Mouse (Mus musculus) testis, adult 2 months (tissue): ENCODE measurements at regions not wholly inside any gene's neighbourhood (a gene's known extent, or its start where the extent isn't known, plus 50 kb on each side); places are given as distances from the start of the nearest gene placed in this dataset.

Experiments
- H3K27ac ChIP-seq: fragments of 200-500 bp; 2 replicates; pipeline ENCODE4 v1.5.1; 2012; ENCODE audit warnings: low read depth, low read length; ENCODE audit not compliant: control insufficient read depth, insufficient read depth
- H3K27me3 ChIP-seq: fragments of 200-500 bp; 2 replicates; pipeline ENCODE4 v1.6.1; 2012; ENCODE audit warnings: mild to moderate bottlenecking, low read length, moderate library complexity; ENCODE audit not compliant: control insufficient read depth, insufficient read depth
- H3K36me3 ChIP-seq: fragments of 200-500 bp; 2 replicates; pipeline ENCODE4 v1.6.1; 2012; ENCODE audit warnings: mild to moderate bottlenecking, low read length; ENCODE audit not compliant: control insufficient read depth, insufficient read depth
- H3K4me1 ChIP-seq: fragments of 200-500 bp; 2 replicates; pipeline ENCODE4 v1.6.1; 2012; ENCODE audit warnings: low read length; ENCODE audit not compliant: control insufficient read depth, insufficient read depth
- H3K4me3 ChIP-seq: fragments of 200-500 bp; 2 replicates; pipeline ENCODE4 v1.5.1; 2012; ENCODE audit warnings: low read depth, mild to moderate bottlenecking, low read length, moderate library complexity, mixed read lengths; ENCODE audit not compliant: control insufficient read depth
- CTCF ChIP-seq: fragments of 200-500 bp; IDR thresholded peaks from 2 replicates; pipeline ENCODE4 v1.5.1; 2012; ENCODE audit warnings: low read depth, mild to moderate bottlenecking, inconsistent platforms, low read length, moderate library complexity; ENCODE audit not compliant: control insufficient read depth, insufficient read depth, insufficient replicate concordance
- POLR2A ChIP-seq: fragments of 200-500 bp; IDR thresholded peaks from 2 replicates; pipeline ENCODE4 v1.6.1; 2012; ENCODE audit warnings: low read depth, mild to moderate bottlenecking, inconsistent platforms, low read length, moderate library complexity; ENCODE audit not compliant: control insufficient read depth

- H3K4me3 ChIP-seq, result no peak overlapping the region
- no peaks in the 10 kb centered on the region for H3K27me3 ChIP-seq
- no peak overlapping the region for H3K27ac ChIP-seq
- no peaks in the 10 kb centered on the region for H3K4me1 ChIP-seq
- H3K36me3 ChIP-seq, result no peaks in the 10 kb centered on the region
- TF ChIP-seq POLR2A, result no peak
- TF ChIP-seq CTCF, result no peak
Observed at GRCm38 (mm10) chr8:12127106-12127800, 151.4 kb upstream of the A230072I06Rik start.

- Histone ChIP-seq H3K27me3 (no peaks in the 10 kb centered on the region), H3K27ac (no peak overlapping the region), H3K4me1 (no peaks in the 10 kb centered on the region), H3K36me3 (no peaks in the 10 kb centered on the region), H3K4me3 (no peak overlapping the region)
- TF ChIP-seq CTCF, result no peak
- no peak for TF ChIP-seq POLR2A
Observed at GRCm38 (mm10) chr8:12127801-12128490, 150.7 kb upstream of the A230072I06Rik start.

- Histone ChIP-seq H3K27me3 (no peaks in the 10 kb centered on the region), H3K4me3 (no peak overlapping the region), H3K4me1 (no peaks in the 10 kb centered on the region), H3K36me3 (no peaks in the 10 kb centered on the region), H3K27ac (no peak overlapping the region)
- TF ChIP-seq CTCF (no peak), POLR2A (no peak)
Observed at GRCm38 (mm10) chr8:12130591-12130990, 148.0 kb upstream of the A230072I06Rik start.

- Histone ChIP-seq H3K4me1 (no peaks in the 10 kb centered on the region), H3K36me3 (no peaks in the 10 kb centered on the region), H3K4me3 (no peak overlapping the region), H3K27ac (no peak overlapping the region), H3K27me3 (no peaks in the 10 kb centered on the region)
- no peak for TF ChIP-seq POLR2A
- no peak for TF ChIP-seq CTCF
Observed at GRCm38 (mm10) chr8:12134200-12134599, 144.4 kb upstream of the A230072I06Rik start.

GRCm38 (mm10) chr8:12135392-12136177 lies 143.0 kb upstream of the A230072I06Rik start:
- no peaks in the 10 kb centered on the region for H3K27me3 ChIP-seq
- no peak overlapping the region for H3K4me3 ChIP-seq
- H3K4me1 ChIP-seq, result no peaks in the 10 kb centered on the region
- H3K36me3 ChIP-seq, result no peaks in the 10 kb centered on the region
- H3K27ac ChIP-seq, result no peak overlapping the region
- no peak for TF ChIP-seq POLR2A
- no peak for TF ChIP-seq CTCF

- no peak overlapping the region for H3K27ac ChIP-seq
- H3K4me1 ChIP-seq, result no peaks in the 10 kb centered on the region
- no peaks in the 10 kb centered on the region for H3K36me3 ChIP-seq
- no peak overlapping the region for H3K4me3 ChIP-seq
- H3K27me3 ChIP-seq, result no peaks in the 10 kb centered on the region
- TF ChIP-seq POLR2A (no peak), CTCF (no peak)
Observed at GRCm38 (mm10) chr8:12136178-12136455, 142.5 kb upstream of the A230072I06Rik start.

GRCm38 (mm10) chr8:12137496-12137895 lies 141.1 kb upstream of the A230072I06Rik start:
- H3K27me3 ChIP-seq, result no peaks in the 10 kb centered on the region
- no peak overlapping the region for H3K27ac ChIP-seq
- no peak for TF ChIP-seq POLR2A
- no peak for TF ChIP-seq CTCF
- H3K4me1 ChIP-seq, result no peaks in the 10 kb centered on the region
- H3K4me3 ChIP-seq, result no peak overlapping the region
- no peaks in the 10 kb centered on the region for H3K36me3 ChIP-seq
